Mouse (Mus musculus) bone marrow macrophage, adult 2 months (primary cell): ENCODE measurements at regions not wholly inside any gene's neighbourhood (a gene's known extent, or its start where the extent isn't known, plus 50 kb on each side); places are given as distances from the start of the nearest gene placed in this dataset.

ENCODE experiments used
- CTCF ChIP-seq: IDR thresholded peaks from 2 replicates; pipeline ENCODE4 v1.5.1; 2012; ENCODE audit warnings: low read depth, mild to moderate bottlenecking, low read length, moderate library complexity
- POLR2A ChIP-seq: IDR thresholded peaks from 2 replicates; pipeline ENCODE4 v1.6.1; 2012; ENCODE audit warnings: mild to moderate bottlenecking, low read depth, low read length, borderline replicate concordance

- TF ChIP-seq CTCF (no peak), POLR2A (no peak)
Measured at GRCm38 (mm10) chr1:185688506-185688905, 233.9 kb downstream of the Slc30a10 start.
